Mouse (Mus musculus) brown adipose tissue, adult 24 weeks (tissue): ENCODE results near the gene Kcnj10. TPM values are rescaled to one million over a fixed set of nuclear protein-coding genes. Genes with fewer than 3 reads are reported as not detected.

Experiments
- H3K27ac ChIP-seq: fragments of 200-500 bp; replicated peaks from 2 replicates; pipeline ENCODE4 v1.5.1; 2012; ENCODE audit warnings: low read depth, mild to moderate bottlenecking, low read length
- H3K4me1 ChIP-seq: fragments of 200-500 bp; 2 replicates; pipeline ENCODE4 v1.6.1; 2012; ENCODE audit warnings: low read length, mixed read lengths; ENCODE audit not compliant: control insufficient read depth, insufficient read depth, insufficient read length
- H3K4me3 ChIP-seq: fragments of 200-500 bp; 2 replicates; pipeline ENCODE4 v1.5.1; 2012; ENCODE audit warnings: low read depth, mild to moderate bottlenecking, low read length, moderate library complexity; ENCODE audit not compliant: insufficient read depth
- polyA plus RNA-seq: library from polyadenylated mRNA; stranded (reverse); fragments of >200 nt; gene quantifications from 2 replicates; pipeline ENCODE4 v1.2.4, GENCODE M21; 2012; ENCODE audit not compliant: missing spikeins, insufficient read depth, insufficient read length

Gene Kcnj10
- polyA plus RNA-seq, 1 experiment = not detected

GRCm38 (mm10) chr1:172335804-172336203, 5.2 kb upstream of the Kcnj10 start:
- Histone ChIP-seq H3K27ac (no peak overlapping the region), H3K4me1 (no peaks in the 10 kb centered on the region), H3K4me3 (no peak overlapping the region)

- no peak overlapping the region for H3K27ac ChIP-seq
- no peak overlapping the region for H3K4me3 ChIP-seq
- no peaks in the 10 kb centered on the region for H3K4me1 ChIP-seq
Observed at GRCm38 (mm10) chr1:172337411-172338185, 3.4 kb upstream of the Kcnj10 start.

GRCm38 (mm10) chr1:172341386-172341785, 376 bp downstream of the Kcnj10 start:
- Histone ChIP-seq H3K4me1 (no peaks in the 10 kb centered on the region), H3K27ac (no peak overlapping the region), H3K4me3 (no peak overlapping the region)

- Histone ChIP-seq H3K4me3 (no peak overlapping the region), H3K27ac (no peak overlapping the region), H3K4me1 (no peaks in the 10 kb centered on the region)
Observed at GRCm38 (mm10) chr1:172342729-172343128, 1.7 kb downstream of the Kcnj10 start.

- Histone ChIP-seq H3K4me3 (no peak overlapping the region), H3K4me1 (no peaks in the 10 kb centered on the region), H3K27ac (no peak overlapping the region)
Observed at GRCm38 (mm10) chr1:172343914-172344313, 2.9 kb downstream of the Kcnj10 start.

GRCm38 (mm10) chr1:172344820-172345219, 3.8 kb downstream of the Kcnj10 start:
- no peak overlapping the region for H3K27ac ChIP-seq
- no peak overlapping the region for H3K4me3 ChIP-seq
- H3K4me1 ChIP-seq = no peaks in the 10 kb centered on the region

GRCm38 (mm10) chr1:172346707-172347106, 5.7 kb downstream of the Kcnj10 start:
- Histone ChIP-seq H3K4me3 (no peak overlapping the region), H3K4me1 (no peaks in the 10 kb centered on the region), H3K27ac (no peak overlapping the region)

- Histone ChIP-seq H3K4me1 (no peaks in the 10 kb centered on the region), H3K27ac (no peak overlapping the region), H3K4me3 (no peak overlapping the region)
Observed at GRCm38 (mm10) chr1:172347382-172347781, 6.4 kb downstream of the Kcnj10 start.

- Histone ChIP-seq H3K27ac (no peak overlapping the region), H3K4me1 (no peaks in the 10 kb centered on the region), H3K4me3 (no peak overlapping the region)
Observed at GRCm38 (mm10) chr1:172349504-172349903, 8.5 kb downstream of the Kcnj10 start.

GRCm38 (mm10) chr1:172349916-172350812, 9.2 kb downstream of the Kcnj10 start:
- Histone ChIP-seq H3K27ac (no peak overlapping the region), H3K4me1 (no peaks in the 10 kb centered on the region), H3K4me3 (no peak overlapping the region)

- Histone ChIP-seq H3K27ac (no peak overlapping the region), H3K4me3 (no peak overlapping the region), H3K4me1 (no peaks in the 10 kb centered on the region)
Observed at GRCm38 (mm10) chr1:172352001-172352400, 11.0 kb downstream of the Kcnj10 start.

- Histone ChIP-seq H3K27ac (no peak overlapping the region), H3K4me1 (no peaks in the 10 kb centered on the region), H3K4me3 (no peak overlapping the region)
Observed at GRCm38 (mm10) chr1:172352453-172352852, 11.4 kb downstream of the Kcnj10 start.

GRCm38 (mm10) chr1:172355336-172355735, 14.3 kb downstream of the Kcnj10 start:
- Histone ChIP-seq H3K4me3 (no peak overlapping the region), H3K4me1 (no peaks in the 10 kb centered on the region), H3K27ac (no peak overlapping the region)

- H3K27ac ChIP-seq = no peak overlapping the region
- no peaks in the 10 kb centered on the region for H3K4me1 ChIP-seq
- no peak overlapping the region for H3K4me3 ChIP-seq
Observed at GRCm38 (mm10) chr1:172357550-172357949, 16.5 kb downstream of the Kcnj10 start.

GRCm38 (mm10) chr1:172358341-172358740, 17.3 kb downstream of the Kcnj10 start:
- Histone ChIP-seq H3K4me3 (no peak overlapping the region), H3K27ac (no peak overlapping the region), H3K4me1 (no peaks in the 10 kb centered on the region)
